In genomic region chr5:15935831-15936710, GRCm38 (mm10) we compare ENCODE assay signal across 8 mouse cellular contexts. TPM values are rescaled to one million over a fixed set of nuclear protein-coding genes. Genes with fewer than 3 reads are reported as not detected.
DNase-seq lines count a peak whose midpoint lies in the region; ATAC-seq lines count a peak whose summit lies in the region.

No protein-coding gene starts in this region.

- peak; percentile 19 for DNase-seq in adrenal gland, adult 2 months
- no peak for DNase-seq in adrenal gland, postnatal 4 days (ENCODE audit: low spot score in 2 of 2)
- DNase-seq in lung, postnatal 36 days: no peak
- peak; percentile 20 for DNase-seq in neural tube, embryonic 10.5 days (ENCODE audit: extremely low spot score, low spot score)
- no peak for DNase-seq in spleen, adult 18-20 months
- no peak for DNase-seq in thymus, postnatal 25 days

- H3K4me1 ChIP-seq in lung, embryonic 15.5 days: peaks cover 14% of the 10 kb centered on the region; the same call in 1 of the 2 replicates
- peaks cover 9% of the 10 kb centered on the region; the same call in 1 of the 2 replicates for H3K4me1 ChIP-seq in hindbrain, embryonic 12.5 days

- peak overlapping the region; percentile 70 for H3K4me3 ChIP-seq in lung, embryonic 15.5 days
- H3K4me3 ChIP-seq in hindbrain, embryonic 12.5 days: peak overlapping the region; percentile 66

- H3K27me3 ChIP-seq in lung, embryonic 15.5 days: peaks cover 6% of the 10 kb centered on the region; the same call in 1 of the 2 replicates
- H3K27me3 ChIP-seq in hindbrain, embryonic 12.5 days: peaks cover 46% of the 10 kb centered on the region

- no peak for ATAC-seq in lung, embryonic 15.5 days (ENCODE audit: borderline replicate concordance, extremely low read depth, low FRiP score, low TSS enrichment)
- no peak for ATAC-seq in hindbrain, embryonic 12.5 days (ENCODE audit: low FRiP score)

- H3K4me2 ChIP-seq in lung, embryonic 15.5 days: peak overlapping the region; percentile 84
- peak overlapping the region; percentile 69 for H3K4me2 ChIP-seq in hindbrain, embryonic 12.5 days (replicated peaks)

- no peak overlapping the region for H3K27ac ChIP-seq in lung, embryonic 15.5 days
- peak overlapping the region; percentile 95 for H3K27ac ChIP-seq in hindbrain, embryonic 12.5 days

- H3K9me3 ChIP-seq in lung, embryonic 15.5 days: no peaks in the 10 kb centered on the region
- H3K9me3 ChIP-seq in hindbrain, embryonic 12.5 days (replicated peaks): no peaks in the 10 kb centered on the region

- H3K36me3 ChIP-seq in lung, embryonic 15.5 days: no peaks in the 10 kb centered on the region
- H3K36me3 ChIP-seq in hindbrain, embryonic 12.5 days: no peaks in the 10 kb centered on the region

- 36% methylated on average over 14 of the region's 14 CpGs for WGBS in lung, embryonic 15.5 days
- WGBS in hindbrain, embryonic 12.5 days: 22% methylated on average over 14 of the region's 14 CpGs

- no peak overlapping the region for H3K9ac ChIP-seq in lung, embryonic 15.5 days
- peak overlapping the region; percentile 83 for H3K9ac ChIP-seq in hindbrain, embryonic 12.5 days

RNA-seq across cellular contexts. Expression of gene Cacna2d1, which starts 1.6 kb away (rescaled TPM):
- total RNA-seq in adrenal gland, adult 2 months (2021): 100 to 1,000 TPM; 105 to 137 TPM
- polyA plus RNA-seq in adrenal gland, adult 2 months (2012; rRNA removed): 10.3 and 13.7 TPM in 2 replicates
- total RNA-seq in adrenal gland, postnatal 4 days (2021): 10 to 100 TPM; 97.8 to 98.8 TPM
- 11.0 and 11.5 TPM in 2 replicates for polyA plus RNA-seq in lung, embryonic 15.5 days (2015; fragmentation: Nextera tagmentation; extraction: Ambion mirVana)
- 41.3 and 44.7 TPM in 2 replicates for polyA plus RNA-seq in hindbrain, embryonic 12.5 days (2016; fragmentation: Nextera tagmentation; extraction: Ambion mirVana)

Comparison
In these comparisons a context has a peak if more than half of its experiments do, and no peak if none do; other contexts are left out.
1. DNase-seq: peak in adrenal gland, adult 2 months (single experiment) and neural tube, embryonic 10.5 days (single experiment); none in adrenal gland, postnatal 4 days (0 of 2), lung, postnatal 36 days (single experiment), spleen, adult 18-20 months (0 of 2) and thymus, postnatal 25 days (single experiment).